Mouse (Mus musculus): ENCODE data around the gene Letm1. TPM values are rescaled to one million over a fixed set of nuclear protein-coding genes. Genes with fewer than 3 reads are reported as not detected.

The Letm1 gene
- polyA plus RNA-seq, 1 experiment from 2014 or later, result 49.9 TPM

GRCm38 (mm10) chr5:33737903-33738321, 44.7 kb downstream of the Letm1 start:
- Histone ChIP-seq H3K9me3 (replicated peaks) (no peaks in the 10 kb centered on the region), H3K27ac (replicated peaks) (no peak overlapping the region), H3K4me1 (no peaks in the 10 kb centered on the region), H3K4me2 (replicated peaks) (no peak overlapping the region), H3K4me3 (replicated peaks) (no peak overlapping the region), H3K9ac (no peak overlapping the region), H3K27me3 (no peaks in the 10 kb centered on the region), H3K36me3 (peaks cover 65% of the 10 kb centered on the region)
- no peak for ATAC-seq (ENCODE audit: insufficient number of reproducible peaks, low FRiP score, low TSS enrichment, low read depth)
- WGBS, result 10% methylated on average over 7 of the region's 7 CpGs

GRCm38 (mm10) chr5:33736230-33736629, 46.4 kb downstream of the Letm1 start:
- Histone ChIP-seq H3K4me3 (replicated peaks) (no peak overlapping the region), H3K36me3 (peaks cover 68% of the 10 kb centered on the region), H3K4me2 (replicated peaks) (no peak overlapping the region), H3K27me3 (no peaks in the 10 kb centered on the region), H3K27ac (replicated peaks) (no peak overlapping the region), H3K9ac (no peak overlapping the region), H3K9me3 (replicated peaks) (no peaks in the 10 kb centered on the region), H3K4me1 (no peaks in the 10 kb centered on the region)
- 74% methylated on average over 9 of the region's 9 CpGs for WGBS
- no peak for ATAC-seq (ENCODE audit: insufficient number of reproducible peaks, low FRiP score, low TSS enrichment, low read depth)

- no peak overlapping the region for H3K27ac ChIP-seq (replicated peaks)
- peaks cover 4% of the 10 kb centered on the region; the same call in 1 of the 2 replicates for H3K4me1 ChIP-seq
- no peaks in the 10 kb centered on the region for H3K27me3 ChIP-seq
- H3K9me3 ChIP-seq (replicated peaks), result no peaks in the 10 kb centered on the region
- peaks cover 63% of the 10 kb centered on the region for H3K36me3 ChIP-seq
- ATAC-seq (ENCODE audit: insufficient number of reproducible peaks, low FRiP score, low TSS enrichment, low read depth), result no peak
- H3K9ac ChIP-seq, result no peak overlapping the region
- no peak overlapping the region for H3K4me3 ChIP-seq (replicated peaks)
- WGBS, result 87% methylated on average over 16 of the region's 16 CpGs
- no peak overlapping the region for H3K4me2 ChIP-seq (replicated peaks)
Observed at GRCm38 (mm10) chr5:33735412-33736092, 47.1 kb downstream of the Letm1 start.

GRCm38 (mm10) chr5:33733837-33734236, 48.8 kb downstream of the Letm1 start:
- Histone ChIP-seq H3K9me3 (replicated peaks) (no peaks in the 10 kb centered on the region), H3K36me3 (peaks cover 60% of the 10 kb centered on the region), H3K27me3 (no peaks in the 10 kb centered on the region), H3K4me2 (replicated peaks) (no peak overlapping the region), H3K9ac (no peak overlapping the region), H3K27ac (replicated peaks) (no peak overlapping the region), H3K4me3 (replicated peaks) (no peak overlapping the region), H3K4me1 (peaks cover 12% of the 10 kb centered on the region; the same call in 1 of the 2 replicates)
- 91% methylated on average over 12 of the region's 12 CpGs for WGBS
- ATAC-seq (ENCODE audit: insufficient number of reproducible peaks, low FRiP score, low TSS enrichment, low read depth), result no peak

GRCm38 (mm10) chr5:33731051-33731450, 51.6 kb downstream of the Letm1 start:
- Histone ChIP-seq H3K9ac (no peak overlapping the region), H3K4me1 (peaks cover 20% of the 10 kb centered on the region), H3K4me3 (replicated peaks) (no peak overlapping the region), H3K4me2 (replicated peaks) (no peak overlapping the region), H3K27me3 (no peaks in the 10 kb centered on the region), H3K36me3 (peaks cover 66% of the 10 kb centered on the region), H3K27ac (replicated peaks) (no peak overlapping the region), H3K9me3 (replicated peaks) (no peaks in the 10 kb centered on the region)
- no peak for ATAC-seq (ENCODE audit: insufficient number of reproducible peaks, low FRiP score, low TSS enrichment, low read depth)
- WGBS, result 72% methylated on average over 21 of the region's 21 CpGs

GRCm38 (mm10) chr5:33730516-33730915, 52.1 kb downstream of the Letm1 start:
- ATAC-seq (ENCODE audit: insufficient number of reproducible peaks, low FRiP score, low TSS enrichment, low read depth), result no peak
- Histone ChIP-seq H3K4me3 (replicated peaks) (no peak overlapping the region), H3K36me3 (peaks cover 63% of the 10 kb centered on the region), H3K27me3 (no peaks in the 10 kb centered on the region), H3K9me3 (replicated peaks) (no peaks in the 10 kb centered on the region), H3K27ac (replicated peaks) (no peak overlapping the region), H3K4me1 (peaks cover 25% of the 10 kb centered on the region), H3K4me2 (replicated peaks) (no peak overlapping the region), H3K9ac (no peak overlapping the region)
- 27% methylated on average over 5 of the region's 5 CpGs for WGBS

- Histone ChIP-seq H3K36me3 (peaks cover 46% of the 10 kb centered on the region), H3K4me3 (replicated peaks) (no peak overlapping the region), H3K4me2 (replicated peaks) (no peak overlapping the region), H3K9me3 (replicated peaks) (no peaks in the 10 kb centered on the region), H3K27me3 (peaks cover 11% of the 10 kb centered on the region), H3K9ac (no peak overlapping the region), H3K27ac (replicated peaks) (no peak overlapping the region), H3K4me1 (peaks cover 32% of the 10 kb centered on the region)
- ATAC-seq (ENCODE audit: insufficient number of reproducible peaks, low FRiP score, low TSS enrichment, low read depth), result no peak
- 79% methylated on average over 7 of the region's 7 CpGs for WGBS
Observed at GRCm38 (mm10) chr5:33728841-33729240, 53.8 kb downstream of the Letm1 start.

GRCm38 (mm10) chr5:33726891-33727290, 55.7 kb downstream of the Letm1 start:
- 57% methylated on average over 1 of the region's 1 CpGs for WGBS
- Histone ChIP-seq H3K27me3 (peaks cover 21% of the 10 kb centered on the region), H3K4me1 (peaks cover 50% of the 10 kb centered on the region), H3K36me3 (peaks cover 27% of the 10 kb centered on the region), H3K27ac (replicated peaks) (no peak overlapping the region), H3K9me3 (replicated peaks) (no peaks in the 10 kb centered on the region), H3K9ac (no peak overlapping the region), H3K4me3 (replicated peaks) (no peak overlapping the region), H3K4me2 (replicated peaks) (no peak overlapping the region)
- ATAC-seq (ENCODE audit: insufficient number of reproducible peaks, low FRiP score, low TSS enrichment, low read depth), result no peak

GRCm38 (mm10) chr5:33726081-33726647, 56.5 kb downstream of the Letm1 start:
- H3K36me3 ChIP-seq, result peaks cover 20% of the 10 kb centered on the region
- no peak overlapping the region for H3K4me3 ChIP-seq (replicated peaks)
- H3K9me3 ChIP-seq (replicated peaks), result no peaks in the 10 kb centered on the region
- no peak overlapping the region for H3K9ac ChIP-seq
- no peak overlapping the region for H3K4me2 ChIP-seq (replicated peaks)
- WGBS, result 84% methylated on average over 7 of the region's 7 CpGs
- ATAC-seq (ENCODE audit: insufficient number of reproducible peaks, low FRiP score, low TSS enrichment, low read depth), result no peak
- no peak overlapping the region for H3K27ac ChIP-seq (replicated peaks)
- peaks cover 21% of the 10 kb centered on the region for H3K27me3 ChIP-seq
- H3K4me1 ChIP-seq, result peaks cover 57% of the 10 kb centered on the region

- WGBS, result 7% methylated on average over 36 of the region's 36 CpGs
- ATAC-seq (ENCODE audit: insufficient number of reproducible peaks, low FRiP score, low TSS enrichment, low read depth), result no peak
- no peaks in the 10 kb centered on the region for H3K9me3 ChIP-seq (replicated peaks)
- H3K36me3 ChIP-seq, result 0 out of 2 replicates have a peak, but pooled peaks cover 9% of the 10 kb centered on the region
- peak overlapping the region; percentile 98 for H3K4me2 ChIP-seq (replicated peaks)
- H3K9ac ChIP-seq, result no peak overlapping the region
- peak overlapping the region; percentile 61 for H3K4me3 ChIP-seq (replicated peaks)
- H3K27ac ChIP-seq (replicated peaks), result no peak overlapping the region
- H3K27me3 ChIP-seq, result peaks cover 21% of the 10 kb centered on the region
- peaks cover 49% of the 10 kb centered on the region for H3K4me1 ChIP-seq
Observed at GRCm38 (mm10) chr5:33723641-33724465, 58.8 kb downstream of the Letm1 start.

- Histone ChIP-seq H3K4me2 (replicated peaks) (peak overlapping the region; percentile 98), H3K4me3 (replicated peaks) (peak overlapping the region; percentile 61), H3K4me1 (peaks cover 55% of the 10 kb centered on the region), H3K9me3 (replicated peaks) (no peaks in the 10 kb centered on the region), H3K36me3 (0 out of 2 replicates have a peak, but pooled peaks cover 6% of the 10 kb centered on the region), H3K9ac (peak overlapping the region; percentile 57), H3K27ac (replicated peaks) (0 out of 2 replicates have a peak overlapping the region, but pooled peaks have one; percentile 28), H3K27me3 (peaks cover 21% of the 10 kb centered on the region)
- under 1% methylated on average over 48 of the region's 61 CpGs for WGBS
- no peak for ATAC-seq (ENCODE audit: insufficient number of reproducible peaks, low FRiP score, low TSS enrichment, low read depth)
Observed at GRCm38 (mm10) chr5:33723019-33723640, 59.5 kb downstream of the Letm1 start.
